Mouse (Mus musculus) embryonic facial prominence, embryonic 11.5 days (tissue): ENCODE results near the gene Cdkl3. TPM values are rescaled to one million over a fixed set of nuclear protein-coding genes. Genes with fewer than 3 reads are reported as not detected.
A peak's percentile ranks its signal among the peaks of the same experiment; 100 is the strongest.

Source experiments
- ATAC-seq: fragments of 200-750 bp; cut with Nextera tagmentation; replicated peaks from 2 replicates; pipeline ENCODE4 v1.8.0; 2017; ENCODE audit warnings: low read depth; ENCODE audit not compliant: insufficient number of reproducible peaks, low FRiP score, low TSS enrichment
- DNase-seq: peaks from one replicate; pipeline ENCODE4 v3.0.0-alpha.2; 2015; ENCODE audit warnings: low spot score
- H3K27ac ChIP-seq: fragments of 300-500 bp; sonication (generic); replicated peaks from 2 replicates; pipeline ENCODE4 v1.5.1; 2014; ENCODE audit warnings: mild to moderate bottlenecking, low read depth, low read length, control low read depth
- H3K27me3 ChIP-seq: fragments of 300-500 bp; sonication (generic); 2 replicates; pipeline ENCODE4 v1.6.1; 2014; ENCODE audit warnings: mild to moderate bottlenecking, low read length, moderate library complexity, mixed read lengths; ENCODE audit not compliant: control insufficient read depth, insufficient read depth
- H3K36me3 ChIP-seq: fragments of 300-500 bp; sonication (generic); replicated peaks from 2 replicates; pipeline ENCODE4 v1.6.1; 2014; ENCODE audit warnings: low read depth, mild to moderate bottlenecking, low read length, moderate library complexity, mixed read lengths; ENCODE audit not compliant: control insufficient read depth, insufficient read depth
- H3K4me1 ChIP-seq: fragments of 300-500 bp; sonication (generic); 2 replicates; pipeline ENCODE4 v1.6.1; 2014; ENCODE audit warnings: low read length, mixed read lengths; ENCODE audit not compliant: control insufficient read depth, insufficient read depth
- H3K4me2 ChIP-seq: fragments of 300-500 bp; sonication (generic); 2 replicates; pipeline ENCODE4 v1.6.1; 2014; ENCODE audit warnings: low read depth, mild to moderate bottlenecking, control low read depth, low read length, moderate library complexity
- H3K4me3 ChIP-seq: fragments of 300-500 bp; sonication (generic); 2 replicates; pipeline ENCODE4 v1.5.1; 2014; ENCODE audit warnings: low read depth, low read length, control low read depth
- H3K9ac ChIP-seq: fragments of 300-500 bp; sonication (generic); replicated peaks from 2 replicates; pipeline ENCODE4 v1.6.1; 2014; ENCODE audit warnings: mild to moderate bottlenecking, control low read depth, low read length
- H3K9me3 ChIP-seq: fragments of 300-500 bp; sonication (generic); replicated peaks from 2 replicates; pipeline ENCODE4 v1.6.1; 2016; ENCODE audit warnings: mild to moderate bottlenecking, low read length, inconsistent platforms, mixed read lengths; ENCODE audit not compliant: control insufficient read depth
- WGBS: fragments of 180-500 bp; shearing (Covaris S2); extraction: QIAGEN DNeasy Blood & Tissue Kit; methylation state at CpG from one replicate; pipeline ENCODE4 v1.1.7; 2014; 5-methylcytosine and 5-hydroxymethylcytosine counted together
- polyA plus RNA-seq: library from polyadenylated mRNA; unstranded; fragments of >200 nt; fragmentation: Nextera tagmentation; extraction: Ambion mirVana; gene quantifications from 2 replicates; pipeline ENCODE4 v1.2.1, GENCODE M21; 2014

Gene Cdkl3
- polyA plus RNA-seq, 1 experiment from 2014 or later: 9.5 TPM

DNA sequence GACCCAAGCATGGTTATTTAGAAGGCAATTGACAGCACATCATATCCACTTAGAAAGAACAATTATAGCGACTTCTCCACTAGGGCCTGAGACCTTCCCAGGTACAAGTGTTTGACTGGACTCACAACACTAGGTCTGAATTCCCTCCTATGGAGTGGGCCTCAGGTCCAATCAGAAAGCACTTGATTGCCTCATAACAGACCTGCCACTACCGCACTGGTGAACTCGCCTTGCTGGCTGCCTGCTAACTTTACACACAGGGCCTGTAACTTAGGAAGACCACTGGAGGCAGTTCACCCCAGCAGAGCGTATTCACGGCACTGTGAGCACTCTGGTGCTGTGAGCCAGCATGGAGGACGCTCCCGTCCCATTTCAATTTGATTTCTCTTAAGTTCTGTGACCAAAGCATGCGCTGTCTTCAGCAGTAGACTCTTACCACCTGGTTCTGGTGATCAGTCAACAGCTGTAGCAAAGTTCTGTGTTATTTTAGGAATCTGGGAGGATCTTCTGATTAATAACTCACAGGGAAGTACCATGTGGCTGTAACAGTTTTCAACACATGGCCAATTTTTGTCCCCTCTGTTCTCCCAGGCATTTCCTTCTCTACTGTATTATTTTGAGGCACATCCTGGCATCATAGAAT, 69.6 kb downstream of the Cdkl3 start:
- Histone ChIP-seq H3K9ac (no peak overlapping the region), H3K27ac (no peak overlapping the region), H3K27me3 (no peaks in the 10 kb centered on the region), H3K4me2 (no peak overlapping the region), H3K4me1 (no peaks in the 10 kb centered on the region), H3K4me3 (no peak overlapping the region), H3K36me3 (no peaks in the 10 kb centered on the region), H3K9me3 (no peaks in the 10 kb centered on the region)
- DNase-seq (no peak), ATAC-seq (no peak)
- WGBS: 81% methylated on average over 8 of the region's 8 CpGs

GRCm38 (mm10) chr11:52074626-52075470, 70.8 kb downstream of the Cdkl3 start:
- WGBS: 65% methylated on average over 14 of the region's 14 CpGs
- Histone ChIP-seq H3K36me3 (no peaks in the 10 kb centered on the region), H3K27ac (no peak overlapping the region), H3K9ac (no peak overlapping the region), H3K27me3 (no peaks in the 10 kb centered on the region), H3K4me3 (no peak overlapping the region), H3K9me3 (no peaks in the 10 kb centered on the region), H3K4me2 (no peak overlapping the region), H3K4me1 (no peaks in the 10 kb centered on the region)
- ATAC-seq (no peak), DNase-seq (no peak)

GRCm38 (mm10) chr11:52075794-52076633, 72.0 kb downstream of the Cdkl3 start:
- Histone ChIP-seq H3K9ac (no peak overlapping the region), H3K27me3 (no peaks in the 10 kb centered on the region), H3K27ac (no peak overlapping the region), H3K36me3 (no peaks in the 10 kb centered on the region), H3K4me3 (no peak overlapping the region), H3K4me1 (no peaks in the 10 kb centered on the region), H3K4me2 (no peak overlapping the region), H3K9me3 (no peaks in the 10 kb centered on the region)
- ATAC-seq (no peak), DNase-seq (no peak)
- WGBS: 72% methylated on average over 19 of the region's 19 CpGs

- Histone ChIP-seq H3K9ac (no peak overlapping the region), H3K27me3 (no peaks in the 10 kb centered on the region), H3K4me2 (no peak overlapping the region), H3K36me3 (no peaks in the 10 kb centered on the region), H3K4me3 (no peak overlapping the region), H3K4me1 (no peaks in the 10 kb centered on the region), H3K9me3 (no peaks in the 10 kb centered on the region), H3K27ac (no peak overlapping the region)
- ATAC-seq (no peak), DNase-seq (no peak)
- WGBS: 87% methylated on average over 6 of the region's 6 CpGs
Measured at GRCm38 (mm10) chr11:52076742-52077352, 72.8 kb downstream of the Cdkl3 start.

DNA sequence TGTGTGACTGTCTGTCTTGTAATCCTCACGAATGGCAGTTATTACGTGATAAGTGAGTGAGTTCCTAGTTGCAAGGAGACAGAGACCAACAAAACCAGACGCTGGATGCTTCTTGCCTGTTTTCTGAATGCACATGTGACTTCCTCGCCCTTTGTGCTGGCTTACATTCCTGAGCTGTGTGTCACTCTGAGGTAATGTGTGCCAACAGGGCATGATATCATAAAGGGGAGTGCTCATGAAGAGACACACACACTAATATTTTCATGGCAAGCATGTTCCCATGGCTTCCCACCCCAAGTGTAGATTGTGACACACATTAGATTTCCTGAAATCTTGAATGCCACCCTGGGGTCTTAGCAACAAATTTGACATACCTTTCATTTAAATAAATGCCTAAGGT, 73.9 kb downstream of the Cdkl3 start:
- H3K4me3 ChIP-seq: no peak overlapping the region
- H3K27ac ChIP-seq: no peak overlapping the region
- no peaks in the 10 kb centered on the region for H3K9me3 ChIP-seq
- WGBS: 76% methylated on average over 4 of the region's 4 CpGs
- H3K4me2 ChIP-seq: no peak overlapping the region
- H3K27me3 ChIP-seq: no peaks in the 10 kb centered on the region
- H3K36me3 ChIP-seq: no peaks in the 10 kb centered on the region
- H3K4me1 ChIP-seq: no peaks in the 10 kb centered on the region
- DNase-seq (no peak), ATAC-seq (no peak)
- H3K9ac ChIP-seq: no peak overlapping the region

DNA sequence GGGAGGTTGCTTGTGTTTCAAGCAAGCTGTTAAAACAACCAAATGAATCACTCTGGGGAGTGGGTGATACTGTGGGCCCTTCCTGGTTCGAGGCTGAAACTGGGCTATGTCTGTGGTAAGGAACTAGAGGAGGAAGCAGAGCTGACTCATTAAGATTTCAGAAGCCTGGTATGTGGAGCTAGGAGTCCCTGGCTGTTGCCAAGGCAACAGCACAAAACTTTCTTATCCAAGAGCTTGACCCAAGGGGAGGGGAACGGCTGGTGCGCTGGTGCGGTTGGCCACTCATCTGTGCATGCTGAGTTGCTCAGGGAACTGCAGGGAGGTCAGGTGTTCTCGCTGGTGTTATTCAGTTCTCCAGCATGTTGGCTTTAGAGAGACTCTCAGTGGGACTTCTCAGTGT, 76.0 kb downstream of the Cdkl3 start:
- no peak overlapping the region for H3K9ac ChIP-seq
- no peak for ATAC-seq
- no peak overlapping the region for H3K27ac ChIP-seq
- peak; percentile 61 for DNase-seq
- H3K4me2 ChIP-seq: no peak overlapping the region
- no peak overlapping the region for H3K4me3 ChIP-seq
- no peaks in the 10 kb centered on the region for H3K9me3 ChIP-seq
- no peaks in the 10 kb centered on the region for H3K36me3 ChIP-seq
- no peaks in the 10 kb centered on the region for H3K27me3 ChIP-seq
- 32% methylated on average over 5 of the region's 5 CpGs for WGBS
- no peaks in the 10 kb centered on the region for H3K4me1 ChIP-seq

DNA sequence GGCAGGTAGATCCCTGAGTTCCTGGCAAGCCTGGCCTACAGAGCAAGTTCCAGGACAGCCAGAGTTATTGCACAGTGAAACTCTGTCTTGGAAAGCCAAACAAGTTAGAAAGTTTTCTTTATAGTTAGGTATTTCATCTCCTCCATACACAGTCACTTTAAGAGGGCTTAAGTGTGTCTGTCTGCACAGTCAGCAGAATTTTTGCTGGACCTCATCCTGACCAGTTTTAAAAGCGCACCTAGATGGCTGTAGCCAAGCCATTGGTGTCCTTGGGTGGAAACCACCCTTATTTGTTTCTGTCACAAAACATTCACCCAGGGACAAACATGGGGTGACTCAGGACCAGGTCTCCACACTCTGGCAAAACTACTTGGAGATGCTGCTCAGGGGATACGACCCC, 76.6 kb downstream of the Cdkl3 start:
- Histone ChIP-seq H3K27me3 (no peaks in the 10 kb centered on the region), H3K4me2 (no peak overlapping the region), H3K9me3 (no peaks in the 10 kb centered on the region), H3K9ac (no peak overlapping the region), H3K27ac (no peak overlapping the region), H3K4me1 (no peaks in the 10 kb centered on the region), H3K36me3 (no peaks in the 10 kb centered on the region), H3K4me3 (no peak overlapping the region)
- DNase-seq (no peak), ATAC-seq (no peak)
- WGBS: 87% methylated on average over 2 of the region's 2 CpGs
